Mouse (Mus musculus) intestine, embryonic 15.5 days (tissue): ENCODE results near the gene Ffar4. TPM values are rescaled to one million over a fixed set of nuclear protein-coding genes. Genes with fewer than 3 reads are reported as not detected.

ENCODE experiments used
- ATAC-seq: fragments of 200-750 bp; cut with Nextera tagmentation; 2 replicates; pipeline ENCODE4 v1.8.0; 2017; ENCODE audit warnings: moderate TSS enrichment, moderate library complexity
- H3K27ac ChIP-seq: fragments of 300-500 bp; sonication (generic); 2 replicates; pipeline ENCODE4 v1.5.1; 2015; ENCODE audit warnings: mild to moderate bottlenecking, inconsistent platforms
- H3K27me3 ChIP-seq: fragments of 300-500 bp; sonication (generic); replicated peaks from 2 replicates; pipeline ENCODE4 v1.6.1; 2015; ENCODE audit warnings: inconsistent platforms
- H3K36me3 ChIP-seq: fragments of 300-500 bp; sonication (generic); 2 replicates; pipeline ENCODE4 v1.6.1; 2015; ENCODE audit warnings: inconsistent platforms
- H3K4me1 ChIP-seq: fragments of 300-500 bp; sonication (generic); replicated peaks from 2 replicates; pipeline ENCODE4 v1.6.1; 2015; ENCODE audit warnings: inconsistent platforms
- H3K4me2 ChIP-seq: fragments of 300-500 bp; sonication (generic); replicated peaks from 2 replicates; pipeline ENCODE4 v1.6.1; 2015; ENCODE audit warnings: mild to moderate bottlenecking, inconsistent platforms
- H3K4me3 ChIP-seq: fragments of 300-500 bp; sonication (generic); replicated peaks from 2 replicates; pipeline ENCODE4 v1.5.1; 2015; ENCODE audit warnings: inconsistent platforms
- H3K9ac ChIP-seq: fragments of 300-500 bp; sonication (generic); 2 replicates; pipeline ENCODE4 v1.6.1; 2015; ENCODE audit warnings: inconsistent platforms
- H3K9me3 ChIP-seq: fragments of 300-500 bp; sonication (generic); 2 replicates; pipeline ENCODE4 v1.6.1; 2016; ENCODE audit warnings: inconsistent platforms
- WGBS: fragments of 180-500 bp; shearing (Covaris S2); methylation state at CpG from one replicate; pipeline ENCODE4 v1.1.7; 2015; 5-methylcytosine and 5-hydroxymethylcytosine counted together
- polyA plus RNA-seq: library from polyadenylated mRNA; unstranded; fragments of >200 nt; fragmentation: Nextera tagmentation; extraction: Ambion mirVana; gene quantifications from 2 replicates; pipeline ENCODE4 v1.2.1, GENCODE M21; 2015

Gene Ffar4
- polyA plus RNA-seq: 7.0 and 9.0 TPM in 2 replicates

- H3K9ac ChIP-seq: peak within 1 kb of the TSS; percentile 22
These were observed at the start of gene Ffar4 for GRCm38 (mm10) chr19:38096858-38097758. Gene Ffar4, plus strand, starts transcription at chr19:38097071.

GRCm38 (mm10) chr19:38049686-38050085, 47.2 kb upstream of the Ffar4 start:
- Histone ChIP-seq H3K36me3 (no peaks in the 10 kb centered on the region), H3K4me1 (0 out of 2 replicates have a peak, but pooled peaks cover 4% of the 10 kb centered on the region), H3K27me3 (no peaks in the 10 kb centered on the region), H3K9ac (no peak overlapping the region), H3K4me2 (no peak overlapping the region), H3K27ac (no peak overlapping the region), H3K9me3 (no peaks in the 10 kb centered on the region), H3K4me3 (no peak overlapping the region)
- ATAC-seq: no peak
- WGBS: 93% methylated on average over 1 of the region's 1 CpGs

More at GRCm38 (mm10) chr19:38096858-38097758, at the start of gene Ffar4:
- peak within 1 kb of the TSS; percentile 39 for H3K4me3 ChIP-seq
- H3K4me2 ChIP-seq: peak within 1 kb of the TSS; percentile 70
- ATAC-seq: peak; percentile 80
- H3K36me3 ChIP-seq: no peaks in the 10 kb centered on the region
- peaks cover 30% of the 10 kb centered on the region for H3K27me3 ChIP-seq
- 0 out of 2 replicates have a peak, but pooled peaks cover 3% of the 10 kb centered on the region for H3K4me1 ChIP-seq
- H3K27ac ChIP-seq: no peak within 1 kb of the TSS
- WGBS: under 1% methylated on average over 77 of the region's 77 CpGs
- no peaks in the 10 kb centered on the region for H3K9me3 ChIP-seq

DNA sequence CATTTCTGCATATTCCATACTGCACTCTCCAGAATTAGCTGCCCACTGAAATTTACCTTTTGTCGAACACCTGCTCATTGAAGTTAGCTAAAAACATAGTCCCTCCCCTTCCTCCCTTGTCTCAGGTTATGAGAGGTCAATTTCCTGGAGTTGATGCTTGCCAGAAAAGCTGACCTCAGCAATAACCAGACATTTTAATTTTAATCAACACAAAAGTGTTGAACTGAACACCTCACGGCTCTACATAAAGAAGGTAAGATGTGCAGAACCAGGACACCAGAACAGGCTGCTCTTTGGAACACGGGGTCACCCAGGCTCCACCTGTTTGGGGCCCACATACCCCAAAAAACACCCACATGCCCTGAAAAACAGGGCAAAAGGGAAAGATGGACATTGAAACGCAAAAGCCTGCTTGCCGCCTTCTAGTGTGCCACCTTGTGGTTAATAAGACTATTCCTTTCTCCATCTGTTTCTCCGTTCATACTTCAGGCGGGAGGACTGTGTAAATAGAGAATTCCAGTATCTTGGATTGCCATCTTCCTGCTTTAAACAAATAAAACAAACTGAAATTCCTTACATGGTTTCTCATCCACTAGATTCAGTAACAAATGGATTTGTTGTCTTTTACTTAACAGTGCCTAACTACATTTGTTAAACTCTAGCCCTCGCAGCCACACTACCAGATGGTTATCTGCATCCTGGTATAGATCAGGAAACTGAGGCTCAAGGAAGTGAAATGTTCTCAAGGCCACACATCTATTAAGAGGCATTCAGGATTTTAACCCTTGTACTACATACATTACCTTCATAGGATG, 43.4 kb upstream of the Ffar4 start:
- WGBS: 21% methylated on average over 8 of the region's 8 CpGs
- Histone ChIP-seq H3K9me3 (no peaks in the 10 kb centered on the region), H3K4me1 (0 out of 2 replicates have a peak, but pooled peaks cover 4% of the 10 kb centered on the region), H3K27ac (no peak overlapping the region), H3K9ac (no peak overlapping the region), H3K4me3 (peak overlapping the region; percentile 82), H3K27me3 (no peaks in the 10 kb centered on the region), H3K4me2 (peak overlapping the region; percentile 82), H3K36me3 (0 out of 2 replicates have a peak, but pooled peaks cover 2% of the 10 kb centered on the region)
- no peak for ATAC-seq

DNA sequence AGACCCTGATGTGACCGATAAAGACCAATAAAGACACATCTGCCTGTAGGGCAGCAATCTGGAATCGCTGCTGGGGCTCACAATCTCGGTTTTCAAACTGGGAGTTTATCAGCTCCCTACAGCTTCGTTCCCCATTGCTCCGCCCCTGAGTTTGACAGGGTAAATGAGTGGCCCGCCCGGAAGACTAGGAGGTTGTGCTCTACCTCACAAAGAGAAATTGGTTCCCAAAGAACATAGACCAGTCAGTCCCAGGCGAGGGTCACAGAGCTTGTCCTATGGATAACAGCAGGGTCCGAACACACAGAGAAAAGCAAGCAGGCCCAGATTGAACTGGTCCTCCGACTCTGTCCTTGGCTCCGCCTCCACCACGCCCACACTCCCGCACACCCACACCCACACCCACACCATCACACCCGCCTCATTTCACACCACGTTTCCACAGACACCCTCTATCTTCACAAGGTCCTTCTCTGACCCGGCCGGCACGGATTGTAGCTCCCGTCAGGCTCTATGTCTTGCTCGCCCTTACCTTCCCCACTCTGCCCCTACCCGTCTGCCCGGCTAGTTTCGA, 42.6 kb upstream of the Ffar4 start:
- WGBS: under 1% methylated on average over 23 of the region's 23 CpGs
- H3K4me2 ChIP-seq: peak overlapping the region; percentile 82
- peak overlapping the region; percentile 44 for H3K9ac ChIP-seq
- peak overlapping the region; percentile 82 for H3K4me3 ChIP-seq
- no peaks in the 10 kb centered on the region for H3K9me3 ChIP-seq
- peak overlapping the region; percentile 54 for H3K27ac ChIP-seq
- no peaks in the 10 kb centered on the region for H3K27me3 ChIP-seq
- 0 out of 2 replicates have a peak, but pooled peaks cover 4% of the 10 kb centered on the region for H3K4me1 ChIP-seq
- 0 out of 2 replicates have a peak, but pooled peaks cover 2% of the 10 kb centered on the region for H3K36me3 ChIP-seq
- ATAC-seq: peak; percentile 93

GRCm38 (mm10) chr19:38054720-38055192, 42.1 kb upstream of the Ffar4 start, which contains the start of gene Cep55:
Gene Cep55, plus strand, starts transcription at chr19:38055011.
- peak within 1 kb of the TSS; percentile 82 for H3K4me3 ChIP-seq
- WGBS: under 1% methylated on average over 36 of the region's 36 CpGs

DNA sequence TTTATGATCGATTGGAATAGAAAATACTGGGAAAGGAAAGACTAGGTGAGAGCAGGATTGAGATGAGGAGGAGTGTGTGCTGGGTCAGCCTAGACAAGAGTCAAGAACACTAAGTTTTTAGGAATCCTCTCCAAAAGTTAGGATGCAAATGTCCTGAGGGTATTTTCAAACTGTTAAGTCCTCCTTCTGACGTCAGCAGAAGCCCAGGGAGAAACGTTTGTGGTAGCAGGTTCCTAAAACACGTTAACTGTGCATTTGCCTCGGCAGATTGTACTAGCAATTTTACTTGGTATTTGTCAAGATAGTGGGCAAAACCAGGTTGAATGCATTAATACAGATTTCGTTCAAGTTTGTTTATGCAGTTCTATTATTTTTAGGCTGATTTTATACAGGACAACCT, 41.1 kb upstream of the Ffar4 start:
- no peak for ATAC-seq
- no peaks in the 10 kb centered on the region for H3K27me3 ChIP-seq
- H3K4me1 ChIP-seq: 0 out of 2 replicates have a peak, but pooled peaks cover 4% of the 10 kb centered on the region
- no peaks in the 10 kb centered on the region for H3K9me3 ChIP-seq
- H3K27ac ChIP-seq: no peak overlapping the region
- peak overlapping the region; percentile 82 for H3K4me3 ChIP-seq
- H3K36me3 ChIP-seq: 0 out of 2 replicates have a peak, but pooled peaks cover 2% of the 10 kb centered on the region
- H3K9ac ChIP-seq: peak overlapping the region; percentile 73; the same call in 1 of the 2 replicates
- 12% methylated on average over 6 of the region's 6 CpGs for WGBS
- H3K4me2 ChIP-seq: peak overlapping the region; percentile 78

More at GRCm38 (mm10) chr19:38054720-38055192, 42.1 kb upstream of the Ffar4 start, which contains the start of gene Cep55:
- ATAC-seq: peak; percentile 96
- 0 out of 2 replicates have a peak, but pooled peaks cover 2% of the 10 kb centered on the region for H3K36me3 ChIP-seq
- no peaks in the 10 kb centered on the region for H3K27me3 ChIP-seq
- H3K4me2 ChIP-seq: peak within 1 kb of the TSS; percentile 82
- peak within 1 kb of the TSS; percentile 73 for H3K9ac ChIP-seq
- H3K9me3 ChIP-seq: no peaks in the 10 kb centered on the region
- H3K4me1 ChIP-seq: 0 out of 2 replicates have a peak, but pooled peaks cover 4% of the 10 kb centered on the region
- H3K27ac ChIP-seq: peak within 1 kb of the TSS; percentile 70

GRCm38 (mm10) chr19:38056276-38056675, 40.6 kb upstream of the Ffar4 start:
- Histone ChIP-seq H3K4me2 (peak overlapping the region; percentile 78), H3K27ac (no peak overlapping the region), H3K4me3 (no peak overlapping the region), H3K27me3 (no peaks in the 10 kb centered on the region), H3K9ac (no peak overlapping the region), H3K9me3 (no peaks in the 10 kb centered on the region), H3K4me1 (0 out of 2 replicates have a peak, but pooled peaks cover 4% of the 10 kb centered on the region), H3K36me3 (peaks cover 6% of the 10 kb centered on the region; the same call in 1 of the 2 replicates)
- no peak for ATAC-seq
- WGBS: 36% methylated on average over 3 of the region's 3 CpGs

- H3K9me3 ChIP-seq: no peaks in the 10 kb centered on the region
- ATAC-seq: no peak
- peaks cover 7% of the 10 kb centered on the region; the same call in 1 of the 2 replicates for H3K36me3 ChIP-seq
- WGBS: 84% methylated on average over 8 of the region's 8 CpGs
- H3K27ac ChIP-seq: no peak overlapping the region
- no peak overlapping the region for H3K9ac ChIP-seq
- no peaks in the 10 kb centered on the region for H3K27me3 ChIP-seq
- no peak overlapping the region for H3K4me3 ChIP-seq
- H3K4me2 ChIP-seq: no peak overlapping the region
- H3K4me1 ChIP-seq: 0 out of 2 replicates have a peak, but pooled peaks cover 4% of the 10 kb centered on the region
These were observed 39.9 kb upstream of the Ffar4 start for GRCm38 (mm10) chr19:38056931-38057330.

GRCm38 (mm10) chr19:38063201-38063600, 33.7 kb upstream of the Ffar4 start:
- Histone ChIP-seq H3K4me3 (no peak overlapping the region), H3K4me2 (no peak overlapping the region), H3K9me3 (no peaks in the 10 kb centered on the region), H3K36me3 (peaks cover 10% of the 10 kb centered on the region; the same call in 1 of the 2 replicates), H3K4me1 (no peaks in the 10 kb centered on the region), H3K27ac (no peak overlapping the region), H3K9ac (no peak overlapping the region), H3K27me3 (no peaks in the 10 kb centered on the region)
- WGBS: 81% methylated on average over 3 of the region's 3 CpGs
- no peak for ATAC-seq

GRCm38 (mm10) chr19:38064051-38064450, 32.8 kb upstream of the Ffar4 start:
- H3K36me3 ChIP-seq: peaks cover 8% of the 10 kb centered on the region; the same call in 1 of the 2 replicates
- no peak overlapping the region for H3K27ac ChIP-seq
- H3K27me3 ChIP-seq: no peaks in the 10 kb centered on the region
- ATAC-seq: no peak
- 73% methylated on average over 1 of the region's 1 CpGs for WGBS
- no peak overlapping the region for H3K4me2 ChIP-seq
- H3K4me1 ChIP-seq: no peaks in the 10 kb centered on the region
- no peaks in the 10 kb centered on the region for H3K9me3 ChIP-seq
- no peak overlapping the region for H3K4me3 ChIP-seq
- H3K9ac ChIP-seq: no peak overlapping the region

GRCm38 (mm10) chr19:38073226-38073625, 23.6 kb upstream of the Ffar4 start:
- H3K36me3 ChIP-seq: peaks cover 30% of the 10 kb centered on the region
- ATAC-seq: no peak
- WGBS: 91% methylated on average over 5 of the region's 5 CpGs
- H3K4me1 ChIP-seq: no peaks in the 10 kb centered on the region
- no peak overlapping the region for H3K4me3 ChIP-seq
- H3K27me3 ChIP-seq: no peaks in the 10 kb centered on the region
- no peak overlapping the region for H3K27ac ChIP-seq
- H3K9ac ChIP-seq: no peak overlapping the region
- H3K9me3 ChIP-seq: no peaks in the 10 kb centered on the region
- no peak overlapping the region for H3K4me2 ChIP-seq
